Mouse (Mus musculus): Measurements from ENCODE around the gene Flywch1.

Flywch1 gene

DNA sequence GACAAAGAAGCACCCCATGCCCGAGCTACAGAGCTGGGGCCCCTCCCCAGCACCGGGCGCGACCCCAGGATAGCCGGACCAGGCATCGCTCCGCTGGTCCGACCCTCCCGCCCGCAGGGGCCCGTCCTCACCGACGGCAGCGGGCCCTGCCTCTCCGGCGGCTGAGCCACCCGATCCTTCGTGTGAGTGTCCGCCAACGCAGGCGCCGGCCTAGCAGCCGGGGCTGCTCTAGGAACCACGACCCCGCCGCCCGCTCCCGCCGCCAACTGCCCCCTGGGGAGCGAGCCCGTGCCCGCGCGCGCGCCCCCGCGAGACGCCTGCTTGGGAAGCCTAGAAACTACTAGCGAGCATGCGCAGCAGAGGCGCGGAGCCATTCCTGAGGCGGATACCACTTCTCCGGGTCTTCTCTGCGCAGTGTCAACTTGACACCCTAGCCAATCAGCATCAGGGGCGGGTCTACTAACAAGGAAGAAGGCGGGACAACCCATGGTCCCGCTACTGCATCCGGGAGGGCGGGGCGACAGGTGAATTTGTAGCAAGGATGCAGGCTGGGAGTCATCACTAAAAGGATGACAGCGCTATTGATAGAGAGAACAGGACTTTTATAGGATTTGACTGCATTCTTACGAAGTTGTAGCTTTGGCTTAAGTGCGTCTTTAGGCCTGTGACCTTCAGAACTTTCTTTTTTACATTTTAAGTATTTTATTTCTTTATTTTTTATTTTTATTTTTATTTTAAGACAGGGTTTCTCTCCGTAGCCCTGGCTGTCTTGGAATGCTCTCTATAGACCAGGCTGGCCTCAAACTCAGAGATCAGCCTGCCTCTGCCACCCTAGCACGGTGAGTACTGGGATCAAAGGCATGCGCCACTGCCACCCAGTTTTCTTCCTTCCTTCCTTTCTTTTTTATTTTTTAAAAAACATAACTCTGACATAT, at the start of gene Flywch1:
TSS of gene Flywch1 (minus strand) at position 319 of the 935 bp plus-strand sequence.
- in situ Hi-C loops (cut with MboI, MseI) = loop anchor here in 1 of 2 experiments (10.0 kb wide), 1 partner anchor 53 kb away; the partner anchor contains the start of gene Elob

DNA sequence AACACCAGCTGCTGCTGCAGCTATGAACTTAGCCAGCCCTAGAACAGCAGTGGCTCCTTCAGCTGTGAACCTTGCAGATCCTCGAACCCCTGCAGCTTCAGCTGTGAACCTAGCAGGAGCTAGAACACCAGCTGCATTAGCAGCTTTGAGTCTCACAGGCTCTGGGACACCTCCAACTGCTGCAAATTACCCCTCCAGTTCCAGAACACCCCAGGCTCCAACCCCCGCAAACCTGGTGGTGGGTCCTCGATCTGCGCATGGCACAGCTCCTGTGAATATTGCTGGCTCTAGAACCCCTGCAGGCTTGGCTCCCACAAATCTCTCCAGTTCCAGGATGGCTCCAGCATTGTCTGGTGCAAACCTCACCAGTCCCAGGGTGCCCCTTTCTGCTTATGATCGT, 49.3 kb upstream of the Flywch1 start:
- in situ Hi-C loops (cut with MboI, MseI) = loop anchor here in 1 of 2 experiments (10.0 kb wide), 1 partner anchor 46 kb away; the partner anchor contains the start of gene Flywch1

DNA sequence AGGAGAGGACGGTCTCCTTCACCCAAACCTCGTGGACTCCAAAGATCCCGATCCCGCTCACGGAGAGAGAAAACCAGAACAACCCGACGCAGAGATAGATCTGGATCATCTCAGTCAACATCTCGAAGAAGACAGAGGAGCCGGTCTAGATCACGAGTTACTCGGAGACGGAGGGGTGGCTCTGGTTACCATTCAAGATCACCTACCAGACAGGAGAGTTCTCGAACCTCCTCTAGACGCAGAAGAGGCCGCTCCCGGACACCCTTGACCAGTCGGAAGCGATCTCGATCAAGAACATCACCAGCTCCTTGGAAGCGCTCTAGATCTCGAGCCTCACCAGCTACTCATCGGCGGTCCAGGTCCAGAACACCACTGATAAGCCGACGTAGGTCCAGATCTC, 47.8 kb upstream of the Flywch1 start:
- in situ Hi-C loops (cut with MboI, MseI) = loop anchor here in 1 of 2 experiments (5.0 kb wide), 1 partner anchor 42 kb away; no protein-coding TSS in a partner anchor

DNA sequence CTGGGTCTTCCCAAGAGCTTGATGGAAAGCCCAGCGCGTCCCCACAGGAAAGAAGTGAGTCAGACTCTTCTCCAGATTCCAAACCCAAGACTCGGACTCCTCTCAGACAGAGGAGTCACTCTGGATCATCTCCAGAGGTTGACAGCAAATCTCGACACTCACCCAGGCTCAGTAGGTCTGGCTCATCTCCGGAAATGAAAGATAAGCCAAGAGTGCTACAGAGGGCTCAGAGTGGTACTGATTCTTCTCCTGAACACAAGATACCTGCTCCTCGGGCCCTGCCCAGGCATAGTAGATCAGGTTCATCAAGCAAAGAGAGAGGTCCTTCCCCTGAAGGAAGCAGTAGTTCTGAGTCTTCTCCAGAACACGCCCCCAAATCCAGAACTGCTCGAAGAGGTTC, 47.2 kb upstream of the Flywch1 start:
- in situ Hi-C loops (cut with MboI, MseI) = loop anchor here in 1 of 2 experiments (5.0 kb wide), 1 partner anchor 41 kb away; no protein-coding TSS in a partner anchor

DNA sequence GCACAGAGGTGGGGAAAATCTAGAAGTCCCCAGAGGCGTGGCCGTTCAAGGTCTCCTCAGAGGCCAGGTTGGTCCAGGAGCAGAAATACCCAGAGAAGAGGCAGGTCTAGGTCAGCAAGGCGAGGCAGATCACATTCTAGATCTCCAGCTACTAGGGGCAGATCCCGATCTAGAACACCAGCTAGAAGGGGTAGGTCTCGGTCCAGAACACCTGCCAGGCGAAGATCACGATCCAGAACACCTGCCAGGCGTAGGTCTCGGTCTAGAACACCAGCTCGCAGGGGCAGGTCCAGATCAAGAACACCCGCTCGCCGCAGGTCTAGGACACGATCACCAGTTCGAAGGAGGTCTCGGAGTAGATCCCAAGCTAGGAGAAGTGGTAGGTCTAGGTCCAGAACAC, 44.2 kb upstream of the Flywch1 start:
- in situ Hi-C loops (cut with MboI, MseI) = loop anchor here in 1 of 2 experiments (5.0 kb wide), 1 partner anchor 38 kb away; no protein-coding TSS in a partner anchor

DNA sequence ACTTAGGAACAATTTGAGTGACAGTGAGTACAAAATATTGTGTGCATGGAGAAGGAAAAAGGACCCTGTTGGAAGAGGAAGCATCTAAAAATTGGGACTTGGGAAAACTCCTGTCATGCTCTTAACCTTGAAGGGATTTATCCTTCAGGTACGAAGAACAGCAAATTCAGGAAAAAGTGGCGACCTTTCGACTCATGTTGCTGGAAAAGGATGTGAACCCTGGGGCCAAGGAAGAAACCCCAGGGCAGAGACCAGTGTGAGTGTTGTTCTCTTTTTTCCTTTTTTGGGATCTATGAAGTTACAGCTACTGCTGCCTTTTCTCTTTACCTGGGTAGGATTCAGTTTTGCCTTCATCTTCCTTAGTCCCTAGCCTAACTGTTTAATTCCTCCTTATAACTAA, 36.5 kb upstream of the Flywch1 start:
- in situ Hi-C loops (cut with MboI, MseI) = no loop called here

DNA sequence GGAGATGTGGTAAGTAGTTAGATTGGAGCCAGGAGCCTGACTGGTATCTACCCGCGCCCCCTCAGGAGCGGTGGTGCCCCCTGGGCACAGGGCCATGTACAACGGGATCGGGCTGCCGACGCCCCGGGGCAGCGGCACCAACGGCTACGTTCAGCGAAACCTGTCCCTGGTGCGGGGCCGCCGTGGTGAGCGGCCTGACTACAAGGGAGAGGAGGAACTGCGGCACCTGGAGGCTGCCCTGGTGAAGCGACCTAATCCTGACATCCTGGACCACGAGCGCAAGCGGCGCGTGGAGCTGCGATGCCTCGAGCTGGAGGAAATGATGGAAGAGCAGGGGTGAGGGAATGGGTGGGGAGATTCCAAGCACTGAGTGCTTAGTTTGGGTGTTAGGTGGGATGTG, 35.5 kb upstream of the Flywch1 start:
- in situ Hi-C loops (cut with MboI, MseI) = no loop called here

DNA sequence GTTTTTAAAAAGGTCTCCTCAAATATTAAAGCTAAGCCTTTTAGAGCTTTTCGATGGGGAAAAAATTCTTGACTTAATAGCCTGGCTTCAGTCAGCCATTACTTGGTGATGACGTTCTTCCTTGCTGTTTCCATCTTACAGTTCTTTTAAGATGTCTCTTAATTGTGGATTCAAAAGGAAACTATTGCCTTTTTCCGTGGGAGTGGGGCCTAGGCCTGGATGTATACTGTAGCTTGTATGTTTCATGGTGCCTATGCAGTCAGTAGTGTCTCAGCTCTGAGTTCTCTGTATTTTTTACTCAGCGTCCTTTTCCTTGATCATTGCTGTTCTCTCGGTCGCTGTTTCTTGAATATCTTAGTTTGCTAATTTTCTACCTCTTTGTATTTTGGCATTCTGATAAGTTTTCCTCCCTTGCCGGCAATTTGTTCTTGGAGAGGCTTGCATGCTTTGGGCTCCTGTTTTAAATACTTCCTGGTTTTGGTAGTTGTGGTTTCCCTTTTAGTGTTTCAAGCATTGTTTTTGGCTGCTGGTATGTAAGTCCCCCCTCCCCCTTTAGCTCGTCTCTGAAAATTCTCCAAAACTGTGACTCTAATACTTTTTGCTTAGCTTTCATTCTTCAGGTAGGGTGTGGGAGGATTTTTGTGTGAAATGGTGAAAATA, 33.2 kb upstream of the Flywch1 start:
- in situ Hi-C loops (cut with MboI, MseI) = no loop called here

DNA sequence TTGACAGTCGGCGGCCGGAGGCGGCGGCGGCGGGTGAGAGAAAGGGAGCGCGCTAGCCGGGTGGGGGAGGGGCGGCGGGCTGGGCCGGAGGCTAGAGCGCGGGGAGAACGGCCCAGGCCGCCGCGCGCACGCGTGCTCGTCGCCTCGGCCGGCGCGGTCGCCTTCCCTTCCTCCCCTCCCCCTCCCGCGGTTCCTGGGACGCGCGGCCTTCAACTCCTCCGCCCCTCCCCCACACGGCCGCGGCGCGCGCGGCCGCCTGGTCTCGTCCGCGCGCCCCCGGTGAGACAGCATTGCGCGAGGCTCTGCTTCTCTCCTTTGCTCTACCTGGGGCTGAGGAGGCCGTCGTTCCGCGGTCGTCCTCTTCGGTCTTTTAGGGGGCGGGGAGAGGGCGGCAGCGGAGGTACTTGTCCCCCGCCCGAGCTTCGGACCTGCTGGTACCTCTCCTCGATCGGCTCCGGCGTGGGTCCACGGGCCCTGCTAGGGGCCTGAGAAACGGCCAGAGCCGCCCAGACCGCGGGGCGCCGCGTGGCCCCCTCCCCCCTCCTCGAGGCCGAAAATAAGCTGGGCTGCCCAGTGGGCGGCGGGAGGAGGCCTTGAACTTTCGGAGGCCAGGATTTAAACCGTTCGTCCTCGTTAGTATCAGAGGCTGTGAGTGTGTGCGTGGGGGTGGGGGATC, 32.1 kb upstream of the Flywch1 start:
- in situ Hi-C loops (cut with MboI, MseI) = no loop called here

DNA sequence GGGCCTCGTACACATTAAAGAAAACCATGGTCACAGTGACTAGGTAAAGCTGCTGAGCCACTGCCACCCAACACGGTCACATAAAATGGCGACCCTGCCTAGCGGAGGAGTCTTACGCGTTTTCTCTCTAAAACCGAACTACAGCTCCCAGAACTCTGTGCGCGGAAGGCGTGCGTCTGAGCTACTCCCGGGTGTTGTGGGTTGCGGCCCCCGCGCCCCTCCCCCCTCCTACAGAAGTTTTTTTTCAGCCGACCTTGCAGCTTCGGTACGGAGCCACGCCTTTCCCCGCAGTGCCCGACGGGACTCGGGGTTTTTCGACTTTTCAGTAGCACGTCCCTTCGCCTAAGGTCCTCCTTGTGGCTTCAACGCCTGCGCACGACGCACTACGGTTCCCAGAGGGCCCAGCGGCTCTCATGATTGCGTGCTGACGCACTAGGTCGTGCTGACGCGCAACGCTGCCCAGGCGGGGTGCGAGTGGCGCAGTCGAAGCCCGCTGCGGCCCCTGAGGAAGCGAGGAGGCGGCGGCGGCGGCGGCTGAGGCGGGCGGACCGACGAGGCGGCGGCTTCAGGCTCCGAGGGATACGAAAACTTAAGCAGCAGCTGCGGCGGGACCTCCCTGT, 31.5 kb upstream of the Flywch1 start:
- in situ Hi-C loops (cut with MboI, MseI) = no loop called here

DNA sequence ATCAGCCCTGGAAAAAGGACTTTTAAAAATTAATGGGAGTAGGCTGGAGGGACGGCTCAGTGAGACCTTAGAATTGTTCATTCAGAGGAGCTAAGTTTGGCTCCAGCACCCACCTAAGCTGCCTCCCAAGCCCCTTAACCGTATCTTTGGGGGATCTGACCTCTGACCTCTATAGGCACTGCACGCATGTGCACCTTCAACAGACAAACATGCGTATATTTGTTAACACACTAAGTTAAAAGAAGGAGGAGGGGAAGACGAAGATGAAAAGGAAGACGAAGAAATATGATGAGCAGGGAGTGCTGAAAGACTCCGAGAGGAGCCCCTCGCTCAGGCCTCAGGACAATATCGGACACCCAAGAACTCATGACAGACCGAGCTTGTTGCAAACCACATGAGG, 30.2 kb upstream of the Flywch1 start:
- in situ Hi-C loops (cut with MboI, MseI) = no loop called here

DNA sequence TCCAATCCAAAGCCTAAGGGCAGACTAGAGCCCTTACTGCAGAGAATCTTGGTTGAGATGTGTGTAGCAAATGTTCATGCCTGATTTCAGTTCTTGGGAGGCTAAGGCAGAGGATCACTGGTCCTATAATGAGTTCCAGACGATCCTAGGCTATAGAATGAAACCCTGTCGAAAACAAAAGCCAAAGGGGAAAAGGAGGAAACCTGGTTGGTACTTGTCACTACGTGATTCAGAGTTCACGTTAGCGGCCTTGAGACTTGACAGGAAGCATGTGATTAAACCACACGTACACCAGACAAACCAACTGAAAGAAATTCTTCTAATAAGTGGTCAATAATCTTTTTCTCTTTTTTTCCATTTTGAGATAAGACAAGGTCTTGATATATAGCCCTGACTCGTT, 25.9 kb upstream of the Flywch1 start:
- in situ Hi-C loops (cut with MboI, MseI) = no loop called here

DNA sequence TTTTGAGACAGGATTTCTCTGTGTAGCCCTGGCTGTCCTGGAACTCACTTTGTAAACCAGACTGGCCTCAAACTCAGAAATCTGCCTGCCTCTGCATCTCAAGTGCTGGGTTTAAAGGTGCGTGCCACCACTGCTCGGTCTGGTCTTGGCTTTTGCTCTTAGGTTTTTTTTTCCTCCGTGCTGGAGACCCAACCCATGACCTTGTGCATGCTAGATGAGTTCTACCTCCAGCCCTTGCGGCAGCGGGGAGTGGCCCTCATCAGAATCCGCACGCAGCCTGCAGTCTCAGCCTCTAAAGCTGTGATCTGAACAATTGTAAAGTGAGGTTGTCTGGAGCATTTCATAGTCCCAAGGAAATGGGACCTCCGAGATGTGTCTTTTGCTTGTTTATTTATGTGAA, 23.9 kb upstream of the Flywch1 start:
- in situ Hi-C loops (cut with MboI, MseI) = no loop called here

DNA sequence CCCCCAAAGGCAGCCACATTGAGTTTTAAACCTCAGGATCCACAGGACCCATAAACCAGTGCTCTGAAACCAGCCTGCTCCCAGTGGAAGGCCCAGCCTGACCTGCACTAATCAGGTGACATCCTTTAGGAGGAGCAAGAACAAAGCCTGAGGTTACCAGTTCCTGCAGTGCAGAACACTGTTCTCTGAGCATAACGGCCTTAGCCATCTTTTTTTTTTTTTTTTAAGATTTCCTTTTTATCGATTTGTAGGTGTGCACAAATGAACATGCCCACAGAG, 19.6 kb upstream of the Flywch1 start:
- in situ Hi-C loops (cut with MboI, MseI) = no loop called here

DNA sequence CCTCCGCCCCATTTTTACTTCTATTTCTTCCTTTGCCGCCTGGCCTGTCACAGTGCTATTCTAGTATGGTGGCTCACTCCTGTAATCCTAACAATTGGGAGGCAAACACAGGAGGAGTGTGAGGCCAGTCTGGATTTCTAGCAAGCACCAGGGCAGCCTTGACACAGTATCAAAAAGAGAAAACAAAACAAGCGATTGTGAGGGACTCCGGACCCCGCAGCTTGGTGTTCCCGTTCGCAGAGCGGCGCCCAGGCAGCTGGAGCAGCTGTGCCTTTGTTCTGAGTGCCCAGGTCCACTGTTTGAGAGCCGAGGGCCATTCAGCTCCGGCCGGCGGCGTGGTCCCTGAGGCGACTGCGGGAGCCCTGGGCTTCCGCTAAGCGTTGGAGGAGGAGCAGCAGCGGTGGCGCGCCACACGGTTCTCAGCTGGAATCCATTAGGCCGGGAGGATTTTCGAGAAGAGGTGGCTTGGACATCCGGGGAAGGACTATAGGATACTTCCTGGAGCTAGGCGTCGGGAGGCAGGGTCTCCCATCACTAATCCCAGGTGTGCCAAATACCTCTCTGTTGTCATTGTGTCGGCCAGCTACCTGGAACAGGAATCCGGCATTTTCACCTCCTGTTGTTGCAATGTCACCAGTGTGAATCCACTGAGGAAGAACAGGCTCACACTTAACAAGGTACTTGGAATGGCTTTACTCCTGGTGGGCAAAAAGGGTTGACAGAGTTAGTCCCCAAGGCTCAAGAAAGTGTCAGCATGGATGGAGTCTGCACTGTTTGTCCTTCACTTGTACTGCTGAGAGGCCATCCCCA, 19.1 kb upstream of the Flywch1 start, which contains the start of gene Srrm2:
TSS of gene Srrm2 (plus strand) at position 264 of the 810 bp plus-strand sequence.
- in situ Hi-C loops (cut with MboI, MseI) = no loop called here

DNA sequence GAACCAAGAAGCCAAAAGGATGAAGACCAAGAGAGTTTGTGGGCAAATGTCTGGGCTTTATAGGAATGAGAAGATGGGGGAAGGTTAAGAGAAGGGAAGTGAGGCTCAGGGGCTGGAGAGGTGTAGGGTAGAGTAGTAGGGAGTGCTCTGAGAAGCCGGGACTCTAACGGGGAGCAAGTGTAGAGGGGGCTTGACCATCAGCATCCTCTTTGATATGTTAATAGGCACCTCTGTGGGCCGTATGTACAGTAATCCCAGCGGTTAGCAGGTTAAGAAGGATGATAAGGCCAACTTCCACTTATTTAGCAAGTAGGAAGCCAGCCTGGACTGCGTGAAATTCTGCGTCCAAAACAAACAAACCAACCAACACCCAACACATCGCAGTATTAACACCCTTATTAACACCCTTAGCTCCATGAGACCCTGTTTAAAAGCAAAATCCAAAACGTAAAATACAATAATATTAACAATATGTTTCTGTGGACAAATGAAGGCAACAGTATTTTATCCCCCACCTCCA, 18.4 kb upstream of the Flywch1 start:
- in situ Hi-C loops (cut with MboI, MseI) = no loop called here

DNA sequence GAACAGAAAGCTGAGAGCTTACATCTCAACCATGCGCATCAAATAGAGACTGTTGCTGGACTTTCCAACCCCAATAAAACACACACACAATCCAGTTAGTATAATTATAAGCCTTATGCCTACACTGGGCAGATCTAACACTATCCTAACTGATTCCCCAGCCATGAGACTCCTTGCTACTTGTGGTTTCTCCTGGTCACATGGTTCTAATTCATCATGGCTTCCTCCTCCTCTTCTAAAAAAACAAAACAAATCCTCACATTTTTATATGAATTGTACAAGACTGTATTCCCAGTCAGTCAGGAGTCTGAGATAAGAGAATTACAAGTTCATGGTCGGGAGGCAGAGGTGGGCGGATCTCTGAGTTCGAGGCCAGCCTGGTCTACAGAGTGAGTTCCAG, 17.6 kb upstream of the Flywch1 start:
- in situ Hi-C loops (cut with MboI, MseI) = no loop called here

DNA sequence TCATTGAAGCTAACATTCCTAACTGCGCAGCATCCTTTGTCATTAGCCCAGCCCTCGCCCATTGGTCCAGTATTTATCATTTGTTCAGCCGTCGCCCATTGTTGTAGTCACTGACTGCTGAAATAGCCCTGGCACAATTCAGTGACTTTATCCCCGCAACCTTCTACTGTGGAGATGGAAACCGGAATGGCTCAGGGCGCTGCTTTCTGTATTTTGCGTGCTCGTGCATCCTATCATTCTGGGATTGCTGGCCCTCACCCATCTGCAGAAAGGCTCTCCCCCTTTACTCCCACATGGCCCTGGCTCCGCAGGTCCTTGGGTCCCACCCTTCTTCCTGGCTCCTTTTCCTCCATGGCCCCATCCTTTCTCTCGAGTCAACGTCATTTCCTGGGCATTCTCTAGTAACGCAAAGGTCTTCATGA, 15.1 kb upstream of the Flywch1 start:
- in situ Hi-C loops (cut with MboI, MseI) = no loop called here

DNA sequence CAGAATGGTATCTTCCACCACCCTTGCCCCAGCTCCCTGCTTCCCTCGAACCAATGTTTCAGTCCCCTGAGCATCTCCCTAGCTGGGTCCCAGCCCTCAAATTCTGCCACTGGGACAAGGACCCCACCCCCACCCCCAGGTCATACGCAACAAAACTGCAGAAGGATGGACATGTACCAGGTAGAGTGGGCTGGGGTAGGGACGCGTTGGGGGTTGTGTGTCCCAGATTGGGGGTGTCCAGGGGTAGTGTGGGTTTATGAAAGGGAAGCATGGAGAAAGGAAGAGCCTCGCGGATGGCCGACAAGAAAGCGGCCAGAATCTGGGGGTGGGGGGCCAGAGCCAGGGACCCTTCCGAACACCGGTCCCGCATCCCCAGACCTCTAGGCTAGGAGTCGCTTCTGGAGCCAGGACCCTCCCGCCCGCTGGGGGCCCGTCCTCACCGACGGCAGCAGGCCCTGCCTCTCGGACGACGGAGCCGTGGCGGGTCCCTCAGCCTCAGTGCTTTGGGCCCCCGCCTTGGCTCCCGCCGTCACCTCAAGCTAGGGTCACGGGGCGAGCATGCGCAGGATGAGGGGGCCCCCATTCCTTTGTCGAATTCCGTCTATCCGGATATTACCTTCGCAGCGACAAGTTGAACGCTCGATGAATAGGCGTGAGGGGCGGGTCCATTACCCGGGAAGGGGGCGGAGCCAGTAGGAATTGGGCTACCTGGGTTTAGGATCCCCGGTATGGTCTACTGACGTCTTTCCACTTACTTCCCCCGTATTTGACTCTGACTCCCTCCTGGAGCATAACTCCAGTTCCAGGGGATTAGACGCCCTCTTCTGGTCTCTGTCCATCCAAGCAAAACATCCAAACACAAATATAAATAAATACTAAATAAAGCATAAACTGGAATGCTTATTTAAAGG, 14.4 kb upstream of the Flywch1 start, which contains the start of gene Flywch2:
TSS of gene Flywch2 (minus strand) at position 521 of the 911 bp plus-strand sequence.
- in situ Hi-C loops (cut with MboI, MseI) = no loop called here

Data from T-helper 17 cell (primary cell).